8 mouse cellular contexts compared by ENCODE assay signal in the genomic region with DNA sequence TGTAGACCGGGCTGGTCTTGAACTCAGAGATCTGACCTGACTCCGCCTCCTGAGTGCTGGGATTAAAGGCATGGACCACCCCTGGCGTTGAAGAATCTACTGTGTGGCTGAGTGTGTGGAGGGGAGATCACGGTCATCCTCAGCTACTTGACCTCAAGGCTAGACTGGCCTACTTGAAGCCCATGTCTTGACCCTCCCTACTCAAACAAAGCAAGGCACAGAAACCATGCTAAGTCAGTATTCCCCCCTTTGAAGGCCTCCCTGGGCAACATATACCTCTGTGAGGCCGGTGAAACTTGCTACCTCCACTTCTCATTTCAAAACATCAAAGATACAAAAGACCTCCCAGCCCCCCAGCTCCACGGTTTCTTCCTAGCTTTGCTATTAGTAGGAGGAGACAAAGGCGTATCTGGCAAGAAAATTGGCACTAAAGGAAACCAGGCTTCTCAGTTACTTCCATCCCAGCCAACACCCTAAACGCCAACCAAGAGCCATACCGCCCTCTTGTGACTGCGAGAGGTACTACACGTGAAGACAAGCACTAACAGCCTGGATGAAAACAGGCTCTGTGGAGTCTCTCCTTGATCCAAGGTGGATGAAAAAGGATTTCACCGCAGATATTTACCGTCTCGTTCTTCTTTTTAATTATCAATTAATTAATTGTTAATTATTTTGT. TPM values are rescaled to one million over a fixed set of nuclear protein-coding genes. Genes with fewer than 3 reads are reported as not detected.
A peak's percentile ranks its signal among the peaks of the same experiment; 100 is the strongest.
DNase-seq lines count a peak whose midpoint lies in the region; ATAC-seq and TF ChIP-seq lines count a peak whose summit lies in the region.

No protein-coding gene starts in this region.

- no peak overlapping the region for H3K9ac ChIP-seq in heart, embryonic 12.5 days
- no peak overlapping the region for H3K9ac ChIP-seq in intestine, embryonic 15.5 days
- no peak overlapping the region for H3K9ac ChIP-seq in midbrain, postnatal 0 days (replicated peaks; ENCODE audit: low read length, poor library complexity, severe bottlenecking)

- no peak overlapping the region for H3K4me2 ChIP-seq in heart, embryonic 12.5 days
- no peak overlapping the region for H3K4me2 ChIP-seq in intestine, embryonic 15.5 days (replicated peaks)
- H3K4me2 ChIP-seq in midbrain, postnatal 0 days (ENCODE audit: low read depth, low read length, poor library complexity, severe bottlenecking) = no peak overlapping the region

- H3K36me3 ChIP-seq in heart, embryonic 12.5 days = no peaks in the 10 kb centered on the region
- H3K36me3 ChIP-seq in intestine, embryonic 15.5 days = no peaks in the 10 kb centered on the region
- no peaks in the 10 kb centered on the region for H3K36me3 ChIP-seq in midbrain, postnatal 0 days (ENCODE audit: insufficient read depth, low read length)

- WGBS in heart, embryonic 12.5 days = 32% methylated on average over 14 of the region's 14 CpGs
- WGBS in intestine, embryonic 15.5 days = 30% methylated on average over 14 of the region's 14 CpGs
- 30% methylated on average over 14 of the region's 14 CpGs for WGBS in midbrain, postnatal 0 days

- peak; percentile 81 to 95 for DNase-seq in heart, adult 18-20 months
- DNase-seq in cerebellum, adult 9-11 months = peak; percentile 73
- DNase-seq in frontal cortex, postnatal 14 days (ENCODE audit: low spot score in 2 of 2) = peak; percentile 66 to 85
- DNase-seq in left cerebral cortex, postnatal 10 days (ENCODE audit: extremely low spot score in 1 of 2, low spot score in 2 of 2) = peak; percentile 82
- peak; percentile 80 for DNase-seq in midbrain, postnatal 0 days (ENCODE audit: low spot score)
- peak; percentile 68 to 85 for DNase-seq in spleen, postnatal 14 days (ENCODE audit: low spot score in 2 of 2)

- TF ChIP-seq CTCF in midbrain, postnatal 0 days (IDR thresholded peaks at IDR 0.05) = peak; percentile 90

- intact Hi-C loops in left cerebral cortex, postnatal 10 days (cut with DNase I) = no loop called here

- no peaks in the 10 kb centered on the region for H3K4me1 ChIP-seq in heart, embryonic 12.5 days (replicated peaks)
- no peaks in the 10 kb centered on the region for H3K4me1 ChIP-seq in intestine, embryonic 15.5 days (replicated peaks)
- no peaks in the 10 kb centered on the region for H3K4me1 ChIP-seq in midbrain, postnatal 0 days (ENCODE audit: insufficient read depth, low read length)

- no peaks in the 10 kb centered on the region for H3K9me3 ChIP-seq in heart, embryonic 12.5 days (replicated peaks)
- H3K9me3 ChIP-seq in intestine, embryonic 15.5 days = no peaks in the 10 kb centered on the region
- H3K9me3 ChIP-seq in midbrain, postnatal 0 days (ENCODE audit: low read length) = no peaks in the 10 kb centered on the region

- ATAC-seq in heart, embryonic 12.5 days (ENCODE audit: insufficient number of reproducible peaks, low FRiP score) = no peak; the same call in 1 of the 2 replicates
- ATAC-seq in intestine, embryonic 15.5 days = peak; percentile 67; the same call in 1 of the 2 replicates
- no peak for ATAC-seq in midbrain, postnatal 0 days (ENCODE audit: low FRiP score)

- H3K4me3 ChIP-seq in heart, embryonic 12.5 days = no peak overlapping the region
- H3K4me3 ChIP-seq in intestine, embryonic 15.5 days (replicated peaks) = no peak overlapping the region
- H3K4me3 ChIP-seq in midbrain, postnatal 0 days (ENCODE audit: low read depth, low read length) = no peak overlapping the region

- no peak overlapping the region for H3K27ac ChIP-seq in heart, embryonic 12.5 days (ENCODE audit: poor library complexity, severe bottlenecking)
- H3K27ac ChIP-seq in intestine, embryonic 15.5 days = no peak overlapping the region
- H3K27ac ChIP-seq in midbrain, postnatal 0 days (ENCODE audit: low read depth, low read length) = no peak overlapping the region

- peaks cover 11% of the 10 kb centered on the region; the same call in 1 of the 2 replicates for H3K27me3 ChIP-seq in heart, embryonic 12.5 days (replicated peaks)
- no peaks in the 10 kb centered on the region for H3K27me3 ChIP-seq in intestine, embryonic 15.5 days (replicated peaks)
- H3K27me3 ChIP-seq in midbrain, postnatal 0 days (ENCODE audit: insufficient read depth, low read length) = no peaks in the 10 kb centered on the region

RNA-seq across cellular contexts. Expression of a gene that starts 39.9 kb away (rescaled TPM):
- total RNA-seq in heart, adult 18-20 months (2021) = 10 to 100 TPM; 43.6 to 44.9 TPM
- polyA plus RNA-seq in heart, embryonic 12.5 days (2016; fragmentation: Nextera tagmentation; extraction: Ambion mirVana) = 71.6 and 73.4 TPM in 2 replicates
- 72.6 and 78.8 TPM in 2 replicates for polyA plus RNA-seq in intestine, embryonic 15.5 days (2015; fragmentation: Nextera tagmentation; extraction: Ambion mirVana)
- 10 to 100 TPM; 73.8 to 77.3 TPM for total RNA-seq in left cerebral cortex, postnatal 10 days (2021)
- total RNA-seq in midbrain, postnatal 0 days (2014; rRNA removed) = 72.6 and 81.0 TPM in 2 replicates
- polyA plus RNA-seq in midbrain, postnatal 0 days (2015; fragmentation: Nextera tagmentation; extraction: Ambion mirVana) = 56.9 and 57.9 TPM in 2 replicates

RNA-seq across cellular contexts. Expression of a gene that starts 44.4 kb away (rescaled TPM):
- total RNA-seq in heart, adult 18-20 months (2021) = 1 to 10 TPM; 2.3 to 3.4 TPM
- 11.2 and 11.9 TPM in 2 replicates for polyA plus RNA-seq in heart, embryonic 12.5 days (2016; fragmentation: Nextera tagmentation; extraction: Ambion mirVana)
- 5.2 and 6.8 TPM in 2 replicates for polyA plus RNA-seq in intestine, embryonic 15.5 days (2015; fragmentation: Nextera tagmentation; extraction: Ambion mirVana)
- total RNA-seq in left cerebral cortex, postnatal 10 days (2021) = 10 to 100 TPM; 18.8 to 20.4 TPM
- 13.8 and 18.5 TPM in 2 replicates for total RNA-seq in midbrain, postnatal 0 days (2014; rRNA removed)
- polyA plus RNA-seq in midbrain, postnatal 0 days (2015; fragmentation: Nextera tagmentation; extraction: Ambion mirVana) = 10.7 and 12.4 TPM in 2 replicates
